Mouse (Mus musculus): ENCODE measurements around the gene Agbl1. TPM values are rescaled to one million over a fixed set of nuclear protein-coding genes. Genes with fewer than 3 reads are reported as not detected.

Agbl1 gene
- polyA plus RNA-seq, 1 experiment = not detected

DNA sequence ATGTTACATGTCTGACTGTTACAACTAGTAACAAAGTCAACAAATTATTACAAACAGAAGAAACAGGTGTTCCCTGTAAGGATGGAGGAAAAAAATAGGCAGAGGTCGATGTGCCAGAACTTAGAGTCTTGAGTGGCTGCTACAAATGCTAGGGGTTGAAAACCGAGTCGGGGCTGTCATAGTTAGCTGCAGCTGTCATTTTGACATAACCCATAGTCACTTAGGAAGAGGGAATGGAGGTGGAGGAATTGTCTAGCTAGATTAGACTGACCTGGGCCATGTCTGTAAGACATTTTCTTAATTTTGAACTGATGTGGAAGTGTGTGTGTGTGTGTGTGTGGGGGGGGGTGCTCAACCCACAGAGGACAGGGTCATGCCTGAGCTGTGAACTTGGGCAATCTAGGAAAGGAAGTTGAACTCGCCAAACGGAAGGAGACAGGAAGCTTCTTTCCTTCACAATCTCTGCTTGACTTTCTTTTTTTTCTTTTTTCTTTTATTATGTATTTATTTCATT lies 364.9 kb downstream of the Agbl1 start:
- H3K4me1 ChIP-seq (ENCODE audit: control insufficient read depth, insufficient read depth, insufficient read length, low read length) = no peaks in the 10 kb centered on the region
- H3K36me3 ChIP-seq (ENCODE audit: control insufficient read depth, insufficient read depth, low read length) = no peaks in the 10 kb centered on the region
- H3K27me3 ChIP-seq (ENCODE audit: control insufficient read depth, insufficient read depth, low read length) = no peaks in the 10 kb centered on the region
- H3K4me3 ChIP-seq (ENCODE audit: low read depth, low read length) = no peak overlapping the region
- WGBS = 60% methylated on average over 5 of the region's 5 CpGs
- TF ChIP-seq POLR2A (IDR thresholded peaks at IDR 0.05; ENCODE audit: low read depth, low read length) (no peak), CTCF (IDR thresholded peaks at IDR 0.05; ENCODE audit: extremely low read depth, insufficient read length, insufficient replicate concordance, low read depth, low read length) (no peak)
- no peak overlapping the region for H3K27ac ChIP-seq (ENCODE audit: insufficient read depth, low read depth, low read length)

DNA sequence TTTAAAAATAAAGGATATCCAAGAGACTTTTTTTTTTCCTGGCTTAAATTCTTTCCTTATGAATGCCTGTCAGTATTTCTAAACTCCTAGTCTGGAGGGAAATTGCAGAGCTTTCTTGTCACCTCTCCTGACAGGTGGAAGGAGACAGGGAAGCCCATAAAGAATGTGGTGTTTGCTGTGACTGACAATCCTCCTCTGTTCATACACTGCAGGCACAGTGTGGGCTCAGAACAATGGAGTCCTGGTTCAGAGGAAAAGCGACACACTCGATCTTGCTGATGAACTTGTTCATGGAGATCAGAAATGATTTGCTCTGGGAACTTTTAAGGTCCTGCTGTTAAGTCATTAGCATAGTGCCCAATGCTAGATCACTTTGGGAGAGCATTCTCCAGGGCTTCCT lies 368.1 kb downstream of the Agbl1 start:
- H3K36me3 ChIP-seq (ENCODE audit: control insufficient read depth, insufficient read depth, low read length) = no peaks in the 10 kb centered on the region
- TF ChIP-seq CTCF (IDR thresholded peaks at IDR 0.05; ENCODE audit: extremely low read depth, insufficient read length, insufficient replicate concordance, low read depth, low read length) (no peak), POLR2A (IDR thresholded peaks at IDR 0.05; ENCODE audit: low read depth, low read length) (no peak)
- H3K27ac ChIP-seq (ENCODE audit: insufficient read depth, low read depth, low read length) = no peak overlapping the region
- WGBS = 52% methylated on average over 2 of the region's 2 CpGs
- no peak overlapping the region for H3K4me3 ChIP-seq (ENCODE audit: low read depth, low read length)
- H3K27me3 ChIP-seq (ENCODE audit: control insufficient read depth, insufficient read depth, low read length) = no peaks in the 10 kb centered on the region
- no peaks in the 10 kb centered on the region for H3K4me1 ChIP-seq (ENCODE audit: control insufficient read depth, insufficient read depth, insufficient read length, low read length)

DNA sequence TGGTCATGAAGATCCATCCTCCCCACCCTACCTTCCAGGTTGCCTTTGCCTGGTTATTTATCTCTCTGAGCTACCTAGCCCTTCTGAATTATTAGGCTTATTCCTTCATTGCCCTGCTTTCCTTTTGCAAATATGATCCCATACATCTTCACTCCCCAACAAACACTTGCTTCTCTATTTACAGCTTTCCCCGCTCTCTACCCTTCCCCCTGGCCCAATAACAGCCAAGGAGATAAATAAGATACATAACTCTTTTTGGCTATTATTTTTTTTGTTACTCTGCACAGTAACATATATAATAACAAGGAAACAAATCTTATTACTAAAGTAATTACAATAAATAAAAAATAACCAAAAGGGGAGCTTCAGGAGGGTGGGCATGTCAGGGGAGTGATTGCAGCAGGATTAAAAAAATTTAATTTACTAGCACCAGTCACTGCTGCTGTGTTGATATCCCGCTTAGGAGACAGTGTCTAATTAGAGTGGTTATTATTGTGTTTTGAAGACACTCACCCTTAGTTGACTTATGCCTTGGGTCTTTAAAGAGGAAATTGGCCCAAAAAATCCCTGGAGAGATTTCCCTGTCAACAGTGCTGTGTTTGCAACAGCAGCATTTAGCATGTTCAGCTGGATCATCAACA lies 370.5 kb downstream of the Agbl1 start:
- Histone ChIP-seq H3K4me3 (ENCODE audit: low read depth, low read length) (no peak overlapping the region), H3K27ac (ENCODE audit: insufficient read depth, low read depth, low read length) (no peak overlapping the region)
- TF ChIP-seq POLR2A (IDR thresholded peaks at IDR 0.05; ENCODE audit: low read depth, low read length) (no peak), CTCF (IDR thresholded peaks at IDR 0.05; ENCODE audit: extremely low read depth, insufficient read length, insufficient replicate concordance, low read depth, low read length) (no peak)

DNA sequence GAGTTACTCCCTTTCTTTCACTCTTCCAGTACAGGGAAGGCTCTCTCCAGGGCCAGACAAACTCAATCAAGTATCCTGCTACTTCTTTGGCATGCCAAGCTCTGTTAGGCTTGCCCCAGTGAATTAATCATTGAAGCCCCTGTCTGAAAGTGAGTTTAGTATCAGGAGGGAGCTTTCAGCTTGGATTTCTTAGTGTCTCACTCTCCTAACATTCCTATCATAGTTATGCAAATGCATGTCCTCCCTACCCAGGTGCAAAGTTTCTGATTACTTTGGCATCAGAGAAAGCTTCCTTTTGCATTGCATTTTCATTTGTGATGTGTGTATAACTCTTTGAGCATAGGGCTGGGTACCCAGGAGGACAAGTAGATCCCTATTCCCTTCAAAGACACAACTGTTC lies 399.8 kb downstream of the Agbl1 start:
- H3K27ac ChIP-seq (ENCODE audit: insufficient read depth, low read depth, low read length) = no peak overlapping the region
- TF ChIP-seq CTCF (IDR thresholded peaks at IDR 0.05; ENCODE audit: extremely low read depth, insufficient read length, insufficient replicate concordance, low read depth, low read length) = no peak
- no peak for TF ChIP-seq POLR2A (IDR thresholded peaks at IDR 0.05; ENCODE audit: low read depth, low read length)

More for the DNA sequence above, 370.5 kb downstream of the Agbl1 start:
- Histone ChIP-seq H3K36me3 (ENCODE audit: control insufficient read depth, insufficient read depth, low read length) (no peaks in the 10 kb centered on the region), H3K4me1 (ENCODE audit: control insufficient read depth, insufficient read depth, insufficient read length, low read length) (no peaks in the 10 kb centered on the region), H3K27me3 (ENCODE audit: control insufficient read depth, insufficient read depth, low read length) (no peaks in the 10 kb centered on the region)
- WGBS = 81% methylated on average over 2 of the region's 2 CpGs

DNA sequence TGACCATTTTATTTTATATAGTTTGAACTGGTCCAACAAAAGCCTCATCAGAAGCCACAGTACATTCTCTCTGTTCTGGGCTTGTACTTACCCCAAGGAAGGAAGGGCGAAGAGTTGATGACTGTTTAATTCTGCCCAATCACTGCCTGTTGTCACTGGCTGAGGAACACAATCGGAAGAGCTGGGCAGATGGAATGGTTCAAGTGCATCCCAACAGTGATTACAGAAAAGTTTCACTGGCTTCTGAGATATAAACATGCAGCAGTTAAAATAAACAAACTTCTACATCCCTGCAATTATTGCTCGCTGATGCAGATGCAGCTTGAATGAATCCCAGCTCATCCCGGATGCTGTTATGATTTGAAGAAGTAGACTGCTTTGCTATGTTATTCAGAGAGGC lies 421.3 kb downstream of the Agbl1 start:
- Histone ChIP-seq H3K36me3 (ENCODE audit: control insufficient read depth, insufficient read depth, low read length) (no peaks in the 10 kb centered on the region), H3K27me3 (ENCODE audit: control insufficient read depth, insufficient read depth, low read length) (no peaks in the 10 kb centered on the region), H3K4me1 (ENCODE audit: control insufficient read depth, insufficient read depth, insufficient read length, low read length) (no peaks in the 10 kb centered on the region), H3K4me3 (ENCODE audit: low read depth, low read length) (no peak overlapping the region), H3K27ac (ENCODE audit: insufficient read depth, low read depth, low read length) (no peak overlapping the region)
- WGBS = 75% methylated on average over 4 of the region's 4 CpGs
- TF ChIP-seq POLR2A (IDR thresholded peaks at IDR 0.05; ENCODE audit: low read depth, low read length) = no peak
- TF ChIP-seq CTCF (IDR thresholded peaks at IDR 0.05; ENCODE audit: extremely low read depth, insufficient read length, insufficient replicate concordance, low read depth, low read length) = no peak

More for the DNA sequence above, 399.8 kb downstream of the Agbl1 start:
- Histone ChIP-seq H3K36me3 (ENCODE audit: control insufficient read depth, insufficient read depth, low read length) (no peaks in the 10 kb centered on the region), H3K4me3 (ENCODE audit: low read depth, low read length) (no peak overlapping the region), H3K4me1 (ENCODE audit: control insufficient read depth, insufficient read depth, insufficient read length, low read length) (no peaks in the 10 kb centered on the region), H3K27me3 (ENCODE audit: control insufficient read depth, insufficient read depth, low read length) (no peaks in the 10 kb centered on the region)

DNA sequence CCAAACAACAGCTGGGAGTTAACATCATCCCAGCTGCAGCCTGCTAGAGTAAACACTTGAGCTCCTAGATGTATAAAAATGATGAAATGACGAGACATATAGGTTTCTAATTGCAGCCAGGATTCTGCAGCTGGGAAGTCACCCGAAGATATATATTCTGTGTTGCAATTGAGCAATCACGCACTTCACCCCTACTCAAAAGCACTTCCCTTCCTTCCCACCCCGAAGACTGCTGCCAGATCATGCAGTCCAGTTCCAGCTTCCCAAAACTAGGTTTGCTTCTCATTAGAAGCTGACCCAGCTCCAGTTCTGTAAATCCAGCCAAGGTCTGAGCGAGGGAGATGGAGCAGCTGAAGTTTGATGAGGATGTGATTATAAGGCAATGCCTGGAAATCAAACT lies 431.4 kb downstream of the Agbl1 start:
- Histone ChIP-seq H3K4me3 (ENCODE audit: low read depth, low read length) (no peak overlapping the region), H3K27me3 (ENCODE audit: control insufficient read depth, insufficient read depth, low read length) (no peaks in the 10 kb centered on the region), H3K4me1 (ENCODE audit: control insufficient read depth, insufficient read depth, insufficient read length, low read length) (no peaks in the 10 kb centered on the region), H3K36me3 (ENCODE audit: control insufficient read depth, insufficient read depth, low read length) (no peaks in the 10 kb centered on the region), H3K27ac (ENCODE audit: insufficient read depth, low read depth, low read length) (no peak overlapping the region)
- TF ChIP-seq CTCF (IDR thresholded peaks at IDR 0.05; ENCODE audit: extremely low read depth, insufficient read length, insufficient replicate concordance, low read depth, low read length) = no peak
- no peak for TF ChIP-seq POLR2A (IDR thresholded peaks at IDR 0.05; ENCODE audit: low read depth, low read length)
- 60% methylated on average over 5 of the region's 5 CpGs for WGBS

DNA sequence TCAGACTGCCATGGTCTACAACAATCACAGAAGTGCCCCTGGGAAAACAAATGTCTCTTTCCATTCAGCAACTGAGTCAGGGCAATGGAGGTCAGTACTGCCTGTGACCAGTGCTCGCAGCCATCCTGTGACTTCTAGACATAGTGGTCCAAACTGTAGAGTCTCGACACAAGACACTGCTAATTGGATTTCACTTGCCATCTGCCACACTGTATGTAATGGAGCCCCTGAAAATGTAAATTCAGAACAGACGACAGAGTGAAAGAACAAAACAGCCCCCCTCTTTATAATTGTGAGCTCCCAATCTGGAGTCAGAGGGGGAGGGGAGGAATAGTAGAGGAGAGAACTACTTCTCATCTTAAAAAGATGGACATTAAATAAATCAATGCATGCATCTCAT lies 445.2 kb downstream of the Agbl1 start:
- H3K4me3 ChIP-seq (ENCODE audit: low read depth, low read length) = no peak overlapping the region
- TF ChIP-seq POLR2A (IDR thresholded peaks at IDR 0.05; ENCODE audit: low read depth, low read length) = no peak
- no peak for TF ChIP-seq CTCF (IDR thresholded peaks at IDR 0.05; ENCODE audit: extremely low read depth, insufficient read length, insufficient replicate concordance, low read depth, low read length)
- H3K36me3 ChIP-seq (ENCODE audit: control insufficient read depth, insufficient read depth, low read length) = no peaks in the 10 kb centered on the region
- H3K27ac ChIP-seq (ENCODE audit: insufficient read depth, low read depth, low read length) = no peak overlapping the region
- H3K4me1 ChIP-seq (ENCODE audit: control insufficient read depth, insufficient read depth, insufficient read length, low read length) = no peaks in the 10 kb centered on the region
- H3K27me3 ChIP-seq (ENCODE audit: control insufficient read depth, insufficient read depth, low read length) = no peaks in the 10 kb centered on the region
- WGBS = 74% methylated on average over 3 of the region's 3 CpGs

Measured in small intestine, adult 2 months (tissue).